Mouse (Mus musculus) frontal cortex, adult 2 months (tissue): ENCODE measurements around the gene Rtf1. TPM values are rescaled to one million over a fixed set of nuclear protein-coding genes. Genes with fewer than 3 reads are reported as not detected.
"Not testable (repeated sequence)": the region's sequence is repeated elsewhere in the genome, so short reads cannot be mapped to it uniquely, and the experiment has no call there.

Experiments used
- DNase-seq, 2 experiments: peaks; one replicate each; pipeline ENCODE4 v3.0.0; 2022; ENCODE audit warnings: low spot score in 1 of 2; ENCODE audit errors: extremely low spot score in 1 of 2
- polyA plus RNA-seq: library from polyadenylated mRNA; depleted of rRNA; stranded (reverse); fragments of >200 nt; gene quantifications from 2 replicates; pipeline ENCODE4 v1.2.3, GENCODE M21; 2012; rRNA removed

Gene Rtf1
- 41.0 and 41.8 TPM in 2 replicates for polyA plus RNA-seq

DNA sequence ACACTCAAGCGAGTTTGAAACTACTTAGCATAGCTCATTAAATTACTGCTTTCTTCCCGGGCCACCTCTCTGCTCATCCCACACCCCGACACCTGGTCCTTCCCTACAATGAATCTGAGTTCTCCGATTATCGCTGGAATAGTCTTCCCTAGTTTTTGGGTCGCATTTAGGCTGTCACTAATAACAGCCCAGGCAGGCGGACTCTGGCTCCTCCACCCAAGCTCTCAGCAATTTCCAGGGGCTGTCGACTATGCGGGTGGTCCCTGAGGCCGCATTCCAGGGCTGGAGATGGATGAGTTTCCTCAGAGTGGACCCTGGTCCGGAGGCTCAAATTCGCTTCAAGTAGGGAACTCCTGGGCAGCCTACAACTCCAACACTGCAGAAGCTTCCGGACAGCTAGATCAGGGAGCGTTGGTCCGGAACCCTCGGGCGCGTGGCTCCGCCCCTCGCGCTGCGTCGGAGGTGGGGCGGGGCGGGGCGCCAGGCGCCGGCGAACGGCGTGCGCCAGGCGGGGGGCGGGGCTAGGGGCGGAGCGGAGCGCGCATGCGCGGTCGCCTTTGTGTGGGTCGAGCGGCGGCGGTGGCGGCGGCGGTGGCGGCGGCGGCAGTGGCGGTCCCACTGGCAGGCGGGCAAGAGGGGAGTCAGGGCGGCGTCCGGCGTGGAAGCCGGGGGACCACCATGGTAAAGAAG is at the start of gene Rtf1:
TSS of gene Rtf1 (plus strand) at position 544 of the 690 bp plus-strand sequence.
- peak; percentile 65 to 94 for DNase-seq

- DNase-seq: no peak
Observed at GRCm38 (mm10) chr2:119636781-119637180, 38.1 kb upstream of the Rtf1 start.

DNA sequence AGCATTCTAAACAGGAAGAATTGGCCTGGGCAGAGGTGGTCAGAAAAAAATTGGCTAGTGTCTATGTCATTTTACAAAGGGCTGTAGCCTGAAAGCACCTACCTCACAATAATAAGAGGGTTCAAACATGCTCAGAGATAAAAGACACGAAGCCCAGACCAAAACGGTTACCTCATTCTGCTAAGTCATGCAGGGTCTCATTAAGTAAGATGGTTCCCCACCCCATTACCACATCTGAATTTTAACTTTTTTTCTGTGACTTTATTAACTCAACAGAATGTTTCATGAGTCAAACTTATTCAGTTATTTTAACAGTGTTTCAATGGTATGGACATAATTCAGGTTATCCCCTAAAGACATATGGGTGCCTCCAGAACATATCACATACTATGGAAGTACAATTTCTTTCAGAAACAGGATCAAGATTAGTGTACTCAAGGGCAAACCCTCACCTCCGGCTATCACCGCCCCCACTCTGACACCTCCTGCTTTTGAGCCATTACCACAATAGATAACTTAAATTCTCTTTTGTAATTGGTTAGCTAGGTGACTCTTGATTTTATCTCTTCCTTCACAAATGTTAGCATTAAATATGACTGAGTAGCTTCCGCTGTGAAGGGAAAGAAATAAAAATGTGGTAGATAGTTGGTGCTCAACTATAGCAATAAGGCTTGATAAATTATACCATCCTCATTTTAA is 33.5 kb upstream of the Rtf1 start:
- DNase-seq: no peak

DNA sequence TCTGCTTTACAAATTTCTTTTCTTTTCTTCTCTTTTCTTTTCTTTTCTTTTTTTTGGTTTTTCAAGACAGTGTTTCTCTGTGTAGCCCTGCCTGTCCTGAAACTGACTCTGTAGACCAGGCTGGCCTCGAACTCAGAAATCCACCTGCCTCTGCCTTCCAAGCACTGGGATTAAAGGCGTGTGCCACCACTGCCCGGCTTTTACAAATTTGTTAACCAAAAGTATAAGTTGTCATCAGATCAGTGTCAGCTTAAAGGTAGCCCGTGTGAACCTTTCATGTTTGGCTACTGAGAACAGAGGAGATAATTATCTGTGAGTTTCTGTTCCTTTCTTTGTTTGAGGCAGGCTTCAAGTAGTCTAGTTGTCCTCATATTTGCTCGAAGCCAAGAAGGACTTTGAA is 30.6 kb upstream of the Rtf1 start:
- DNase-seq: no peak

GRCm38 (mm10) chr2:119662220-119663182 is 12.4 kb upstream of the Rtf1 start, which contains the start of gene Ndufaf1:
Gene Ndufaf1, minus strand, starts transcription at chr2:119662827.
- DNase-seq: peak; percentile 59 to 92

- DNase-seq: not testable (repeated sequence)
Observed at GRCm38 (mm10) chr2:119665744-119666143, 9.1 kb upstream of the Rtf1 start.

DNA sequence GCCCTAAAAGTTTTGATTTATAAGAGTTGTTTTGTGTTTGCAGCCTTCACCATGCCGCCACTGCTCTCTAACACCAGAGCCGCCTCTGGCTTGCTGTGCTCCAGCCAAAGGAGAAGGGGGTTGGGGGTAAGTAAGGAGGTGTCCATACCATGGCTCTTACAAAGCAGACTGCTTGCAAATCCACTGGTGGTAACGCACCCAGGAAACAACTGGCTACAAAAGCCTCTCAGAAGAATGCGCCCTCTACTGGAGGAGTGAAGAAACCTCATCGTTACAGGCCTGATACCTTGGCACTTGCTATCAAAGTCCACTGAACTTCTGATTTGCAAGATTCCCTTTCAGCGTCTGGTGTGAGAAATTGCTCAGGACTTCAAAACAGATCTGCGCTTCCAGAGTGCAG is 5.9 kb upstream of the Rtf1 start:
- DNase-seq: peak in 1 of 2 experiments; percentile 33

DNA sequence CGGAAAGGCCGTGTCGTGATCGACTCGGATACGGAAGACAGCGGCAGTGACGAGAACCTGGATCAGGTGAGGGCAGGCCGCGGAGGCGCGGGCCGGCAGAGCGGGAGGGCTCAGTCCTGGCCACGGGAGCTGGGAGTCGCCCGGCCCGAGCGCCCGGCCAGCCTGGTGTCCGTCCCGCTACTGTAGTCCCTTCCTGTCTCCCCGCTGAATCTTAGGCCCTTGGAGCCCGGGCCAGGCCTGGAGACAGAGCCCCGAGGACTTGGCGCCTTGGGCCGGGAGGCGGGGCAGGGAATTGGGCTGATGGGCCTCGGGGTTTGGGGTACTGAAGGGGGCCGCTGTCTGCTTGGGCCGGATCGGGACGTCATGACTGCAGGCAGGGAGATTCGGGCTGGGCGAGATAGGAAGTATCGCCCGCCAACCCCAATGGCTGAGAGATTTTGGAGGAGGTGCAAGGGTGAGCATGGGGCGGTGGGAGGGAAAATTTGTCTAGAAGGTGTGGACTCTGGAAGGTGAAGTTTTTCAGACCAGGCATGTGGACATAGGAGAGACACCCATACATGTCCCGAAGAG is 432 bp downstream of the Rtf1 start:
- no peak for DNase-seq

DNA sequence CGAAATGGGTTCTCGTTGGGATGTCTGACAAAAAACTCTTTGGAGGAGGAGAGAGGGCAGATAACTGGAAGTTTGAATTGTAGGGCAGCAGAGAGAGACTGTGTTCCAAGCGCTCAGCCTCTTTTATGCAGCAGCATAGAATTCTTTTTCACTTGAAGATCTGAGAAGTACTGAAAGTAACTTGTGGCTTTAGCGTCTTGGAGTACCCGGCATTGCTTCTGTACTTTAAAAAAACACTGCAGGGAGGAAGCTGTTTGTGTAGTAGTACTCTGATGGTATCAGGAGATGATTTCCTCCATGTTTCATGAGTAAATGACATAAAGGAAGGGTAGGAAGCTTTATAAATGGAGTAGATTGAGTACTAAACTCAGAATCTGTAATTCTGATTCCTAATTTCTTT is 963 bp downstream of the Rtf1 start:
- no peak for DNase-seq

- DNase-seq: no peak
Observed at GRCm38 (mm10) chr2:119683706-119684105, 8.8 kb downstream of the Rtf1 start.

DNA sequence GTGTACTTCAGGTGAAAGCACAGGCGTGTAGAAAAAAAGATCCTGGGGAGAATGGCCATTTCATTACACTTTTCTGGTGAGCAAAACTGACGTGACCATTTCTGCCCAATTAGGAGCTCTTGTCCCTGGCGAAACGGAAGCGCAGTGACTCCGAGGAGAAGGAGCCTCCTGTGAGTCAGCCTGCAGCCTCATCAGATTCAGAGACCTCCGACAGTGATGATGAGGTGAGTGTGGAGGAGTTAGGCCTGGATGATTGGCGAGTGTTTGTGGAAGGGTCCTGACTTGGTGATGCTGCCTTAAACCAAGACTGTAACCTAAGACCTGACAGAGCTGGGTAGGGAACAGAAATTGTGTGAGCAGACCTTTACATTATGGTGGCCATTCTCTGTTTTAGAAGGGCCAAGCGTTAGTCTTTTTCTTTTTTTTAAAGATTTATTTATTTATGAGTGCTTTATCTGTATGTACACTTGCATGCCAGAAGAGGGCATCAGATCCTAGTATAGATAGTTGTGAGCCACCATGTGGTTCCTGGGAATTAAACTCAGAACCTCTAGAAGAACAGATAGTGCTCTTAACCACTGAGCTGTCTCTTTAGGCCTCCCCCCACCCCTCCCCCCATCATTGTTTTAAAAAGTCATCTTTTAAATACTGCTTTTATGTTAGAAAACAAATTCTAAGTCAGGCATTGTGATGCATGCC is 17.3 kb downstream of the Rtf1 start:
- DNase-seq: no peak

DNA sequence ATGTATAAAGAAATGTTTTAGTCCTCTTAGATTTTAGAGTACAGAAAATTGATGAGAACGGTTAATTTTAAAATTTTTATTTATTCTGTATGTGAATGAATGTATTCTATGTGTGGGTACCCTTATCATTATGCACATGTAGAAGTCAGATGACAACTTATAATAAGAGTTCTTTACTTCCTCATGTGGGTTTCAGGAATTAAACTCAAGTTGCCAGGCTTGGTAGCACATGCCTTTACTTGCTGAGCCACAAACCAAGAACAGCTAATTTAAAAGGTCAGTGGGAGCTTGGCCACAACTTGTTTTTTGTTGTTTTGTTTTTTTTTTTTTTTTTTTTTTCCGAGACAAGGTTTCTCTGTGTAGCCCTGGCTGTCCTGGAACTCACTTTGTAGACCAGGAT is 20.0 kb downstream of the Rtf1 start:
- DNase-seq: no peak

GRCm38 (mm10) chr2:119696111-119696510 is 21.2 kb downstream of the Rtf1 start:
- DNase-seq: peak in 1 of 2 experiments; percentile 11

GRCm38 (mm10) chr2:119698472-119698871 is 23.6 kb downstream of the Rtf1 start:
- no peak for DNase-seq

- DNase-seq: peak in 1 of 2 experiments; percentile 20
Observed at GRCm38 (mm10) chr2:119699962-119700361, 25.1 kb downstream of the Rtf1 start.

GRCm38 (mm10) chr2:119703171-119703570 is 28.3 kb downstream of the Rtf1 start:
- DNase-seq: no peak

- DNase-seq: no peak
Observed at GRCm38 (mm10) chr2:119707676-119708075, 32.8 kb downstream of the Rtf1 start.

- no peak for DNase-seq
Observed at GRCm38 (mm10) chr2:119710011-119710410, 35.1 kb downstream of the Rtf1 start.

GRCm38 (mm10) chr2:119715868-119716267 is 41.0 kb downstream of the Rtf1 start:
- DNase-seq: not testable (repeated sequence)

DNA sequence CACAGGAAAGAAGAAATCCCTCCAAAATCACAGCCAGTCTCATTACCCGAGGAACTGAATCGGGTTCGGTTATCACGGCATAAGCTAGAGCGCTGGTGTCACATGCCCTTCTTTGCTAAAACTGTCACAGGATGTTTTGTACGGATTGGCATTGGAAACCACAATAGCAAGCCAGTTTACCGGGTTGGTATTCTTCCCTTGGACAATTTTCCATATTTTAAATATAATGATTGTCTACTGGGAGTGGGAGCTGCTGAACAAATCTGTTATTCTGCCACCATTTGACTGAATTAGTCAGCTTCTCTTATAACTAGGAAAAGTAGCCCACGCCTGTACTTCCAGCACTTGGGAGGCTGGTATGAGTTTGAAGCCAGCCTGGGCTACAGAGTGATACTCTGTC is 46.2 kb downstream of the Rtf1 start:
- DNase-seq: peak in 1 of 2 experiments; percentile 29
